Comparison of ENCODE assay signal across 8 mouse cellular contexts in genomic region chr5:28465526-28465925, GRCm38 (mm10). TPM values are rescaled to one million over a fixed set of nuclear protein-coding genes. Genes with fewer than 3 reads are reported as not detected.
DNase-seq lines count a peak whose midpoint lies in the region; ATAC-seq and TF ChIP-seq lines count a peak whose summit lies in the region.
"Had no signal": no experiment of that assay in that cellular context is flagged by ENCODE, and none has a peak within 500 bp of the region (broad histone marks: within the 10 kb centered on the region; RNA-seq: fewer than 3 reads in every experiment).

No protein-coding gene starts in this region.

- no peak for DNase-seq in liver, postnatal 0 days
- DNase-seq in kidney, postnatal 0 days (ENCODE audit: low spot score) = no peak
- no peak for DNase-seq in right cerebral cortex, postnatal 10 days (ENCODE audit: low spot score in 2 of 2)

- no peak for TF ChIP-seq CTCF in liver, postnatal 0 days (IDR thresholded peaks at IDR 0.05; ENCODE audit: low read depth)
- TF ChIP-seq CTCF in kidney, postnatal 0 days (IDR thresholded peaks at IDR 0.05; ENCODE audit: low read depth) = no peak

- H3K4me1 ChIP-seq in liver, embryonic 12.5 days = no peaks in the 10 kb centered on the region
- no peaks in the 10 kb centered on the region for H3K4me1 ChIP-seq in liver, postnatal 0 days (ENCODE audit: insufficient read depth)
- peaks cover 50% of the 10 kb centered on the region for H3K4me1 ChIP-seq in forebrain, embryonic 12.5 days
- H3K4me1 ChIP-seq in kidney, postnatal 0 days (replicated peaks; ENCODE audit: insufficient read depth, low read length) = no peaks in the 10 kb centered on the region; the same call in 1 of the 2 replicates
- H3K4me1 ChIP-seq in stomach, embryonic 14.5 days (ENCODE audit: control insufficient read depth, insufficient read depth, low read length) = no peaks in the 10 kb centered on the region

- no peak for ATAC-seq in liver, embryonic 12.5 days
- ATAC-seq in liver, postnatal 0 days = no peak
- no peak for ATAC-seq in forebrain, embryonic 12.5 days (ENCODE audit: low FRiP score)
- ATAC-seq in kidney, postnatal 0 days (replicated peaks; ENCODE audit: low FRiP score, low read depth) = no peak
- no peak for ATAC-seq in stomach, embryonic 14.5 days (ENCODE audit: insufficient number of reproducible peaks, insufficient read depth, low FRiP score, low read depth)
- ATAC-seq in erythroid progenitor cell, adult 5-6 weeks (replicated peaks; ENCODE audit: low FRiP score, poor library complexity, severe bottlenecking) = no peak

- TF ChIP-seq EP300 in liver, postnatal 0 days (IDR thresholded peaks at IDR 0.05; ENCODE audit: low read depth) = no peak

- H3K9ac ChIP-seq in liver, embryonic 12.5 days = no peak overlapping the region
- no peak overlapping the region for H3K9ac ChIP-seq in liver, postnatal 0 days (replicated peaks)
- peak overlapping the region; percentile 51; the same call in 1 of the 2 replicates for H3K9ac ChIP-seq in forebrain, embryonic 12.5 days
- no peak overlapping the region for H3K9ac ChIP-seq in kidney, postnatal 0 days (ENCODE audit: low read depth, low read length)
- peak overlapping the region; percentile 65 for H3K9ac ChIP-seq in stomach, embryonic 14.5 days (replicated peaks; ENCODE audit: low read depth, low read length)

- H3K4me2 ChIP-seq in liver, embryonic 12.5 days = peak overlapping the region; percentile 63
- H3K4me2 ChIP-seq in liver, postnatal 0 days (ENCODE audit: low read depth, low read length) = no peak overlapping the region
- H3K4me2 ChIP-seq in forebrain, embryonic 12.5 days = peak overlapping the region; percentile 78
- peak overlapping the region; percentile 83 for H3K4me2 ChIP-seq in kidney, postnatal 0 days (ENCODE audit: low read length)
- peak overlapping the region; percentile 79 for H3K4me2 ChIP-seq in stomach, embryonic 14.5 days (replicated peaks; ENCODE audit: low read depth, low read length)

- no peak overlapping the region for H3K4me3 ChIP-seq in liver, embryonic 12.5 days
- no peak overlapping the region for H3K4me3 ChIP-seq in liver, postnatal 0 days (ENCODE audit: low read depth, low read length)
- H3K4me3 ChIP-seq in forebrain, embryonic 12.5 days (replicated peaks) = peak overlapping the region; percentile 53
- peak overlapping the region; percentile 45 for H3K4me3 ChIP-seq in kidney, postnatal 0 days (replicated peaks; ENCODE audit: low read depth, low read length)
- H3K4me3 ChIP-seq in stomach, embryonic 14.5 days (ENCODE audit: low read depth, low read length) = peak overlapping the region; percentile 60

- no peak overlapping the region for H3K27ac ChIP-seq in liver, embryonic 12.5 days
- H3K27ac ChIP-seq in liver, postnatal 0 days (ENCODE audit: low read depth) = no peak overlapping the region
- H3K27ac ChIP-seq in forebrain, embryonic 12.5 days = no peak overlapping the region
- no peak overlapping the region for H3K27ac ChIP-seq in kidney, postnatal 0 days
- H3K27ac ChIP-seq in stomach, embryonic 14.5 days (ENCODE audit: low read length) = peak overlapping the region; percentile 82

- H3K27me3 ChIP-seq in liver, embryonic 12.5 days (replicated peaks) = peaks cover 95% of the 10 kb centered on the region
- peaks cover 82% of the 10 kb centered on the region for H3K27me3 ChIP-seq in liver, postnatal 0 days (ENCODE audit: insufficient read depth, low read length)
- H3K27me3 ChIP-seq in forebrain, embryonic 12.5 days = peaks cover 96% of the 10 kb centered on the region
- H3K27me3 ChIP-seq in kidney, postnatal 0 days (ENCODE audit: insufficient read depth, low read length) = peaks cover 81% of the 10 kb centered on the region
- H3K27me3 ChIP-seq in stomach, embryonic 14.5 days (ENCODE audit: control insufficient read depth, insufficient read depth, low read length) = peaks cover 64% of the 10 kb centered on the region

- H3K36me3 ChIP-seq in liver, embryonic 12.5 days = no peaks in the 10 kb centered on the region
- no peaks in the 10 kb centered on the region for H3K36me3 ChIP-seq in liver, postnatal 0 days (replicated peaks; ENCODE audit: insufficient read depth, low read length)
- no peaks in the 10 kb centered on the region for H3K36me3 ChIP-seq in forebrain, embryonic 12.5 days (replicated peaks)
- no peaks in the 10 kb centered on the region for H3K36me3 ChIP-seq in kidney, postnatal 0 days (ENCODE audit: insufficient read depth, low read length)
- no peaks in the 10 kb centered on the region for H3K36me3 ChIP-seq in stomach, embryonic 14.5 days (ENCODE audit: control insufficient read depth, insufficient read depth, low read length)

- 3% methylated on average over 18 of the region's 18 CpGs for WGBS in liver, embryonic 12.5 days (ENCODE audit: insufficient replicate concordance)
- 2% methylated on average over 18 of the region's 18 CpGs for WGBS in liver, postnatal 0 days (ENCODE audit: insufficient replicate concordance)
- WGBS in forebrain, embryonic 12.5 days = under 1% methylated on average over 18 of the region's 18 CpGs
- WGBS in kidney, postnatal 0 days = under 1% methylated on average over 18 of the region's 18 CpGs
- 1% methylated on average over 18 of the region's 18 CpGs for WGBS in stomach, embryonic 14.5 days

- no peaks in the 10 kb centered on the region for H3K9me3 ChIP-seq in liver, embryonic 12.5 days (replicated peaks)
- H3K9me3 ChIP-seq in liver, postnatal 0 days (ENCODE audit: low read length) = no peaks in the 10 kb centered on the region
- no peaks in the 10 kb centered on the region for H3K9me3 ChIP-seq in forebrain, embryonic 12.5 days
- H3K9me3 ChIP-seq in kidney, postnatal 0 days (replicated peaks; ENCODE audit: low read length) = no peaks in the 10 kb centered on the region
- no peaks in the 10 kb centered on the region for H3K9me3 ChIP-seq in stomach, embryonic 14.5 days (ENCODE audit: control insufficient read depth, low read depth, low read length)

RNA-seq across cellular contexts. Expression of gene Shh, which starts 1.5 kb away (rescaled TPM):
- not detected in 2 replicates for polyA plus RNA-seq in liver, embryonic 12.5 days (2016; fragmentation: Nextera tagmentation; extraction: Ambion mirVana)
- not detected in 2 replicates for polyA plus RNA-seq in liver, postnatal 0 days (2015; fragmentation: Nextera tagmentation; extraction: Ambion mirVana)
- 2.7 and 4.2 TPM in 2 replicates for polyA plus RNA-seq in forebrain, embryonic 12.5 days (2016; fragmentation: Nextera tagmentation; extraction: Ambion mirVana)
- 0.64 and 0.75 TPM in 2 replicates for polyA plus RNA-seq in kidney, postnatal 0 days (2015; fragmentation: Nextera tagmentation; extraction: Ambion mirVana)
- 4.6 and 5.3 TPM in 2 replicates for polyA plus RNA-seq in stomach, embryonic 14.5 days (2014; fragmentation: Nextera tagmentation; extraction: Ambion mirVana)
- not detected in 2 replicates for total RNA-seq in erythroid progenitor cell, adult 5-6 weeks (2015; ENCODE audit: low replicate concordance)
- not detected in 2 replicates for total RNA-seq in erythroid progenitor cell, adult 5-6 weeks (2017; ENCODE audit: low replicate concordance)
- total RNA-seq: neutrophil, adult 5-6 weeks had no signal

Comparison
In these comparisons a context has a peak if more than half of its experiments do, and no peak if none do; other contexts are left out.
1. H3K4me3 ChIP-seq: peak in forebrain, embryonic 12.5 days (single experiment), kidney, postnatal 0 days (single experiment) and stomach, embryonic 14.5 days (single experiment); none in liver, embryonic 12.5 days (single experiment) and liver, postnatal 0 days (single experiment).
2. H3K9ac ChIP-seq: peak in forebrain, embryonic 12.5 days (single experiment) and stomach, embryonic 14.5 days (single experiment); none in liver, embryonic 12.5 days (single experiment), liver, postnatal 0 days (single experiment) and kidney, postnatal 0 days (single experiment).